Mouse (Mus musculus): ENCODE results near the gene Ntng1. TPM values are rescaled to one million over a fixed set of nuclear protein-coding genes. Genes with fewer than 3 reads are reported as not detected.

Ntng1 gene
- polyA plus RNA-seq, 1 experiment from 2014 or later = 0.94 TPM

DNA sequence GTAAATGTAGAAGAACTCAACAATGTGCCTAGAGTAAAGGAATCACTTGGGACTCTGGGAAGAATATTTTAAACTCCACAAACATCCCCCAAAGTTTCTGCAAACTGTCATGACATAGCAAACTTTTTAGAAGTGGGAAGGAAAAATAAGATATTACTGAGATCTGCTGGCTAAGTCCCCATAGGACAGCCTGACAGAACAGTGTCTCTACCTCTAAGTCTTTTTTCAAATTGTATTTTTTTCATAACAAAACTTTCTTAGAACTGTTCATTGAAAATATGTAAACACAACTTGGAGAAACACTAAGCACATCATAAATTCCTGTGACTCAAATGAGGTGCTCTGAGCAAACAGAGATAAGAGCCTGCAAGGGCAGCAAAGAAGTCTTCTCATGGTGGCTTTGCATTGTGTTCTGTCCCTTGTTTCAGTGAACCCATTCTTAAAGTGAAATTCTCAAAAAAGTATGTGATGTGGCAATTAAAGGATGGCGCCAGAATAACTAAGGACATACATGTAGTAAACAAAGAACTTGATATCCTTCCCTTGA is 100.1 kb downstream of the Ntng1 start:
- Histone ChIP-seq H3K4me1 (peaks cover 9% of the 10 kb centered on the region), H3K4me3 (no peak overlapping the region), H3K27ac (no peak overlapping the region), H3K27me3 (ENCODE audit: low read depth, poor library complexity, severe bottlenecking) (no peaks in the 10 kb centered on the region), H3K9me3 (replicated peaks) (no peaks in the 10 kb centered on the region), H3K36me3 (no peaks in the 10 kb centered on the region)
- DNase-seq (ENCODE audit: low spot score) = no peak
- WGBS = 93% methylated on average over 1 of the region's 1 CpGs

DNA sequence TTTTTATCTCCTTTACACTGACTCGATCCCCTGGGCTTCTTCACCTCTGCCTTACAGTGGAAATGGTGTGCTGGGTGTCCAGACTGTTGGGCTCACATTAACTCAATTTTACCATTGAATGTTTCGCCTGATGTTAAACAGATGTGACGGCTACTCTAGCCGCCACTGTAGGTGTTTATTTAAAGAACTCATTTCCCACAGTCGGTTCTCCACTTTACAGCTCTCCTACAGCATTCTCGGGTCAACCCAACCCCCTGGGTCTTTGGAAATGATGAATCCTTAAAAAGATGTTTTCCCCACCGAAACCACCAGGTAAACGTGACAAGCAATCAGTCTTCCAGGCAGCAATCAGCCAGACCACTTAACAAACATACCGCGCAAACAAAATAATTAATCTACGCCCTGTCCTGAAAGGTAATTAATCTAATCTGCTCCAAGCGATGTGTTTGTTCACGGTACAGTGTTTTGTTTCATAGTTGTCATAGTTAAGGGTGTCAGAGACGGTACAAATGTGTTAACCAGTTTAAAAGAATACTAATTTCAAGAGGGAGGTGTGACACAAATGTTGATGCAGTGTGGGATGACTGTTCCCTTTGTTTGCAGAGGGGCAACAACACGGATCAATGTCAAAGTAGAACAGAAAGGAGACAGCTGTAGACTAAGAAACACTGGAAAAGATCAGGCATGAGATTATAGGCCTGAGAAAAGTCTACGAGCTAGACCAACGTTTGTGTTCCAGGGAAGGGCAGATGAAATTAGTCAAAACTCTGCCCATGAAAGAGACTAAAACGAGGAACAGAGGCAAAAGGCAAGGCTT is 120.8 kb downstream of the Ntng1 start:
- Histone ChIP-seq H3K4me1 (peaks cover 20% of the 10 kb centered on the region), H3K27me3 (ENCODE audit: low read depth, poor library complexity, severe bottlenecking) (no peaks in the 10 kb centered on the region), H3K36me3 (no peaks in the 10 kb centered on the region), H3K4me3 (0 out of 2 replicates have a peak overlapping the region, but pooled peaks have one; percentile 1), H3K27ac (peak overlapping the region; percentile 51; the same call in 1 of the 2 replicates), H3K9me3 (replicated peaks) (no peaks in the 10 kb centered on the region)
- DNase-seq (ENCODE audit: low spot score) = peak; percentile 41
- 22% methylated on average over 18 of the region's 18 CpGs for WGBS

DNA sequence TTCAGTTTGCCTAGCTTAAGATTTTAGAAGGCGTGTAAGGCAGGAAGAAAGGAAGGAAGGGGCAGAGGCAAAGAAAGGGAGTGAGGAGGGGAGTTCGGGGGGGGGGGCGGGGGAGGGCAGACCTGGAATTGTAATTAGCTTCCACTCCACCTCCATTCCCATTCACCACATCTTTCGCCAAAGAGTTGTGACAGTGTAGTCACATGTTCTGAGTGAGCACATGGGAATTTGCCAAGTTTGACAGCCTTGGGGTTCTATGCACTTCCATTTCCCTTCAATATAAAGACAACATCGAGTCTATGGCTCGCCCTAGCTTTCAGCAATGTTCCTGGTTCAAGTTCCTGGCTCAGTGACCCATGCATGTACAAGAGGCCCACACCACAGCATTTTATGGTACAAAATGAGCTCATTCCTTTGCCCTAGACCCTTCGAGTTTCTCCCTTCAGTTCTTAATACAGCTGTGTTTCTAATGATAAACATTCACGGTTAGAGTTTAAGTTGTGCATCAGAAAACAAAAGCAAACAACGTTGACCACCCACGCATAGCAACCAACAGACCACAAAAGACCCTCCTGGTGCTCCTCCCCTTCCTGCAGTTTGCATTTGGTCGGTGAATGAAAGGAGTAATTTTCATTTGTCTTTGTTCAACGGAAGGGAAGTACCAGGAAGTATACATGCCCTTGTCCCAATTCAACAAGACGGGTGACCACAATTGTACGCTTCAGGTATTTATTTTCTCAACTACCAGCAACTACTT is 132.8 kb downstream of the Ntng1 start:
- no peaks in the 10 kb centered on the region for H3K36me3 ChIP-seq
- WGBS = 92% methylated on average over 14 of the region's 14 CpGs
- no peak overlapping the region for H3K4me3 ChIP-seq
- no peak overlapping the region for H3K27ac ChIP-seq
- no peaks in the 10 kb centered on the region for H3K27me3 ChIP-seq (ENCODE audit: low read depth, poor library complexity, severe bottlenecking)
- no peaks in the 10 kb centered on the region for H3K9me3 ChIP-seq (replicated peaks)
- H3K4me1 ChIP-seq = no peaks in the 10 kb centered on the region
- DNase-seq (ENCODE audit: low spot score) = no peak

DNA sequence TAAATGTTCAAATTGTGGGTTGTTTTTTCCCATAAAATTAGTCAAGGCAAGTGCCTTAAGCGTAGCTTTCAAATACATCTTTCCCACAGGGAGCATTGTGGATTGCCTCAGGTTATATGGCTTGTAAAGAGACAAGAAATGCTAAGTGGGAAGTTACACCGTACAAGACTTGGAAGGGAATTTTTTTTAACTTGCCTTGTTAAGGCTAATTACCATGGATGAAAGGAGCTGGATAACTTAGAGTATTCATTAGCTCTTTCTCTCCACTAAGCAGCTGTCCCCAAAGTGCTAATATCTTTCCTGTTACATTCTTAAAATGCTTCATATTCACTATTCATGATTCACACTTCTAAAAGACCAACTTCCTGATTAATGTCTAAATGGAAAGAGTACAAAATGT is 133.4 kb downstream of the Ntng1 start:
- no peak overlapping the region for H3K4me3 ChIP-seq
- no peaks in the 10 kb centered on the region for H3K9me3 ChIP-seq (replicated peaks)
- H3K27me3 ChIP-seq (ENCODE audit: low read depth, poor library complexity, severe bottlenecking) = no peaks in the 10 kb centered on the region
- no peak for DNase-seq (ENCODE audit: low spot score)
- WGBS = 52% methylated on average over 2 of the region's 2 CpGs
- no peak overlapping the region for H3K27ac ChIP-seq
- no peaks in the 10 kb centered on the region for H3K4me1 ChIP-seq
- no peaks in the 10 kb centered on the region for H3K36me3 ChIP-seq

DNA sequence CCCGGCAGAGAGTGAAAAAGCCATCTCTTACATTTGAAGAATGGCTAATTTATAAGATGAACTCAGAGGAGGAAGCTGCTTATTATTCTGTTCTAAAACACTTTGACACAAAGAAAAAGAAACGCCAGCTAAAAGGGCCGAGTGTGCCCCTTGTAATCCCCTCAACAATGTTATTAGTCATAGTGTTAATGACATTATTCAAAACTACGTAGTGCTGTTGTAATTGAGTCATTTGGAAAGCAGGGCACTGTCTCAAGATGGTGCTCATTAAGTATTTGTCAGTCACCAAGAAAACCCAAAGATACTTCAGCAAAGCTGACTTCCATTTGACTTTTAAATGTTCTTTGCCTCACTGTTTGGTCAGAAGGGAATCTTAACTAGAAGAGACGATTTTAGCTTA is 143.5 kb downstream of the Ntng1 start:
- Histone ChIP-seq H3K27me3 (ENCODE audit: low read depth, poor library complexity, severe bottlenecking) (no peaks in the 10 kb centered on the region), H3K36me3 (no peaks in the 10 kb centered on the region), H3K27ac (no peak overlapping the region), H3K4me1 (no peaks in the 10 kb centered on the region), H3K9me3 (replicated peaks) (no peaks in the 10 kb centered on the region), H3K4me3 (no peak overlapping the region)
- no peak for DNase-seq (ENCODE audit: low spot score)
- 73% methylated on average over 5 of the region's 5 CpGs for WGBS

DNA sequence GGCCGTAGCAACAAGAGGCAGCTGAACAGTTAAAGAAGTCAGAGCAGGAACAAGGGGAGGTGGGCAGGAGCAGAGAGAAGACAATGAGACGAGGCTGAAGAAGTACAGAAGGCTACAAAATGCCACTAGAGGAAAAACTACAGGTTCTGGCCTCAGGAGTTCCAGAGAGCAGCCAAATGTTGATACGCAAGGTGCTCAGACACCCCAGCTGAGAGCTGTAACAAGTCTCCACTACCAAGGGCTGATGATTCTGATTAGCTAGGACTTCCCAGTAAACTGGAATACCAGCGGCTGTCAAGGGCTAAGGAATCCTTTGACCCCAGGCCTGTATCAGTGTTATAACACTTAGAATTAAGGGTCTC is 148.2 kb downstream of the Ntng1 start:
- H3K27me3 ChIP-seq (ENCODE audit: low read depth, poor library complexity, severe bottlenecking) = no peaks in the 10 kb centered on the region
- H3K4me1 ChIP-seq = no peaks in the 10 kb centered on the region
- H3K27ac ChIP-seq = no peak overlapping the region
- H3K9me3 ChIP-seq (replicated peaks) = no peaks in the 10 kb centered on the region
- no peak for DNase-seq (ENCODE audit: low spot score)
- H3K4me3 ChIP-seq = no peak overlapping the region
- no peaks in the 10 kb centered on the region for H3K36me3 ChIP-seq
- 68% methylated on average over 4 of the region's 4 CpGs for WGBS

DNA sequence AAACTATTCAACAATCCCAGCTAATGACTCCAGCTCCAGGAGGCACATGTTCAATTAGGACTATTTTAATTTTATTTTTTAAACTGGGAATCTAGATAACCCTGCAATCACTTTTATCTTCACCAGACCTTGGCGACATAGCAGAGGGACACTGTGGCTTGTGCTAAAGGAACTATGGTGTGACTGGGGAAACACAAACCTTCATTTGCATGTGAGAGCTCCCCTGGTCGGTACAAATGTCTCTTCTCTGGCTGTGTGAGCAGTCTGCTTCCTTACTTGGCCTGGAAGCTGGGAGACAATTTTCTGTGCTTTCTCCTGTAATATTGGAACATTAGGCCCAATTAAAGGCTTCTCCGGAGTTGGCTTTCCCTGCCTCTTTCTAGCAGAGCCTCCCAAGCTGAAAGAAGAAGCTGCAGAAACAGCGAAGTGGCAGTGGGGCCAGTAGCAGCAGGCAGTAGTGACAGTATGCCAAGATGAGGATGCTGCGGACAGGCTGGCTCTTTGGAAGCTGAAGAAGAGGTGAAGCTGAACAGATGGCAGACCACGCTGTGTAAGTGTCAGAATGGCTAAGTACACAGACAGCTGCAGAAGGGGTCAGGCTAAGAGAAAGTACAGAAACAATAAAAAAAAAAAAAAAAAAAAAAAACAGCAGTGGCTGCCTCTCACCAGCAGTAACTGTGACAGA is 148.7 kb downstream of the Ntng1 start:
- H3K9me3 ChIP-seq (replicated peaks) = no peaks in the 10 kb centered on the region
- H3K4me3 ChIP-seq = no peak overlapping the region
- no peak for DNase-seq (ENCODE audit: low spot score)
- H3K27ac ChIP-seq = no peak overlapping the region
- H3K4me1 ChIP-seq = no peaks in the 10 kb centered on the region
- H3K36me3 ChIP-seq = no peaks in the 10 kb centered on the region
- no peaks in the 10 kb centered on the region for H3K27me3 ChIP-seq (ENCODE audit: low read depth, poor library complexity, severe bottlenecking)
- 32% methylated on average over 6 of the region's 6 CpGs for WGBS

DNA sequence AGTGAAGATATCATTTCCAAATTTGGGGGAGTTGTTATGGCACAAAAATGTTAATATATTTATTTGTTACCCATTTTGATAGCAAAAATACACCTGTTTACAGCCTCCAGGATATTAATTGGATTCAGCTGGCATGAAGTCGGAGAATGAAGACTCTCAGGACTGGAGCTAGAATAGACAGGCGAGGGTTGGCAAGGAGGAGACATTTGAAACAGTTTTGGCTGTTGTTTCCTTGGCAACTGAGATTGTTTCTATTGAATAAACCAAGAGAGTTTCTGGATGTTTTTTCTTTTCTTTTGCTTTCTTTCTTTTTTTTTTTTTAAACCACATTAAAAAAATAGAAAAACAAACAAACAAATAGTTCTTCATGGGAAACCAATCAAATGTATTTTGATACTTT is 159.7 kb downstream of the Ntng1 start:
- Histone ChIP-seq H3K4me1 (no peaks in the 10 kb centered on the region), H3K36me3 (no peaks in the 10 kb centered on the region), H3K27ac (no peak overlapping the region), H3K27me3 (ENCODE audit: low read depth, poor library complexity, severe bottlenecking) (no peaks in the 10 kb centered on the region), H3K9me3 (replicated peaks) (no peaks in the 10 kb centered on the region), H3K4me3 (no peak overlapping the region)
- no peak for DNase-seq (ENCODE audit: low spot score)
- WGBS = 85% methylated on average over 2 of the region's 2 CpGs

DNA sequence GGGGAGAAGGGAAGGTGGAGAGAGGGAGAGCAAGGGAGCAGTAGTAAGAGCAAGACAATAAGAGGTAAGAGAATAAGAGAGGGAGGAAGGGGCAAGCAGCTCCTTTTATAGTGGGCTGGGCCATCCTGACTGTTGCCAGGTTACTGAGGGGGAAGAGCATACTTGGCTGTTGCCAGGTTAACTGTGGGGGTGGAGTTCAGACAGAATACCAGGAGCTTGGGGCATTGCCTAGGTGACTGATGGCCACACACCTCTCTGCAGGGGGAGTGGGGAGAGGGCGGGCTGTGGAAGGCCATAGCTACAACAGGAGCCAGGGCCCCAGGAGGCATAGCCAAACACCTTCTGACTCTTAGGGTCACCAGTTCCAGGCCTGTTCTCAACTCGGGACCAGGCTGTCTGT is 166.2 kb downstream of the Ntng1 start:
- Histone ChIP-seq H3K36me3 (no peaks in the 10 kb centered on the region), H3K4me3 (no peak overlapping the region), H3K9me3 (replicated peaks) (no peaks in the 10 kb centered on the region), H3K27me3 (ENCODE audit: low read depth, poor library complexity, severe bottlenecking) (no peaks in the 10 kb centered on the region), H3K4me1 (peaks cover 4% of the 10 kb centered on the region; the same call in 1 of the 2 replicates), H3K27ac (no peak overlapping the region)
- 41% methylated on average over 2 of the region's 2 CpGs for WGBS
- DNase-seq (ENCODE audit: low spot score) = no peak

DNA sequence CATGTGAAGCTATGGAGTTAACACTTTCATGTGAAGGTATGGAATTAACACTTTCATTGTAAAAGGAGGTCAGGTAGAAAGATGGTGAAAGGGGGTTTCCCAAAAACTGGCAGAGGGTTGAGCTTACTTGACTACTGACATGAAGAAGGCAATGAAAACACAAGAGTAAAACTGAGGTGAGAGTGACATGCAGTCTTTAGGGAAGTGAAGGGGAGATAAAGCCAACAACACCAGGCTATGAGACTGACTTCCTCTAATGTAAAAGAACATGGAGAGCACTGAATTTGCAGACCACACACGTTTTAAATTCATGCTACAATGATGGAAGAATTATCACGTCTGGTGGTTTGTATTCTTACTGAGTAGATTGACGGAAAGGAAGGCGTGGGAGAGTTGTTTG is 168.7 kb downstream of the Ntng1 start:
- WGBS = 78% methylated on average over 4 of the region's 4 CpGs

DNA sequence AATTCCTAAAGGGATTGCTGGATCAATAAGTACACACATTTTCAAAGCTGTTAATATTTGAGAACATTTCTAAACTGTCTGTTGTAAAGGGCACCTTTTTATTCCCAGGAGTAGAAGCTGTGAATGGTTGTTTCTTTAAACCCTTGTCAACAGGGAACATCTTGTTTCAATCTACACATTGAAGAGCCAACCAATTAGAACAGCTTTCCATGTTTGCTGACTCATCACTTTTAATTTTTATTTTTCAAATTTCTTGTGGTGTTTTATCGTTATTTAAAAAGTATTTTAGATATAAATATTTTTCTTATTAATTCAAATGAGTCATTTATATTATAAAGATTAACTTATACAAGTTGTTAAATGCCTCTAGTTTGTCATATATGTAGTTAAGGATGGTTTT is 172.3 kb downstream of the Ntng1 start:
- Histone ChIP-seq H3K9me3 (replicated peaks) (no peaks in the 10 kb centered on the region), H3K4me1 (no peaks in the 10 kb centered on the region), H3K27ac (no peak overlapping the region), H3K36me3 (no peaks in the 10 kb centered on the region), H3K4me3 (no peak overlapping the region), H3K27me3 (ENCODE audit: low read depth, poor library complexity, severe bottlenecking) (no peaks in the 10 kb centered on the region)
- no peak for DNase-seq (ENCODE audit: low spot score)
- WGBS = 80% methylated on average over 1 of the region's 1 CpGs

More for the DNA sequence above, 168.7 kb downstream of the Ntng1 start:
- no peak overlapping the region for H3K27ac ChIP-seq
- H3K27me3 ChIP-seq (ENCODE audit: low read depth, poor library complexity, severe bottlenecking) = no peaks in the 10 kb centered on the region
- H3K4me3 ChIP-seq = no peak overlapping the region
- DNase-seq (ENCODE audit: low spot score) = no peak
- H3K36me3 ChIP-seq = no peaks in the 10 kb centered on the region
- H3K9me3 ChIP-seq (replicated peaks) = no peaks in the 10 kb centered on the region
- peaks cover 4% of the 10 kb centered on the region; the same call in 1 of the 2 replicates for H3K4me1 ChIP-seq

DNA sequence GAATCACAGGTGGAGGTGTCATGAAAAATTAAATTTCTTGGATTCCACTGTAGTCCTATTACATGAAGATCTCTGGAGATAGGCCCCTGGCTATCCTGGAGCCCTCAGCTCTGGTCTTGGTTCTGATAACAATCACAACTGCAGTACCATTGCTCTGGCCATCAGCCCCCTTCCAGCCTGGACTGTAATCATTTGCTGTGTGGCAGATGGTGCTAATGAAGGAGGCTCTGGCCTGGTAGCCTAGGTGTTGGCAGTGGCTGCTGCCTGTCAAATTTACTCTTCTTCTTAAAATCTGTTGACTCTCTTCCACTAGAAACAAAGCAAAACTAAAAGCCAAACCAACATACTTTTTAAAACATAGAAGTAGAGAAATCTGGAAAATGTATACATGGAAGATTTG is 173.6 kb downstream of the Ntng1 start:
- DNase-seq (ENCODE audit: low spot score) = no peak

DNA sequence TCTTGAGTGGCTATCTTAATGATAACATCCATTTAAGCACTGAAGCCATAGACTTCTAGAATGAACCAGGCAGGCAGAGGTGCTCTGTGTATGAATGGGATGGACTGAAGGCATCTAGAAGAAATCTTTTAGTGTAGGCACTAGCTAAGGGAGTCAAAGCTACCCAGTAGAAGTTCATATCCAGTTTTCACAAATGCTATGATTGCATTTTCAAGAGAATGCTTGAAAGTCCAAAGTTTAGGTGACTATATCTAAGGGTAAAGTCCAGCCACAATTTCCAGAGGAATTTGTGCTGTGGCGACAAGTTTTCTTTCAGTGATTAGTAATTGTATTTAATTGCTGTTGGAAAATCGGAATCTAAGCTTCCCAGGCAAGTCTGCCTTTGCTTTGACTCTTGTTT is 181.2 kb downstream of the Ntng1 start:
- whole genome bisulfite sequencing = 90% methylated on average over 2 of the region's 2 CpGs

More for the DNA sequence above, 173.6 kb downstream of the Ntng1 start:
- no peaks in the 10 kb centered on the region for H3K36me3 ChIP-seq
- H3K4me1 ChIP-seq = no peaks in the 10 kb centered on the region
- no peaks in the 10 kb centered on the region for H3K27me3 ChIP-seq (ENCODE audit: low read depth, poor library complexity, severe bottlenecking)
- no peak overlapping the region for H3K4me3 ChIP-seq
- no peaks in the 10 kb centered on the region for H3K9me3 ChIP-seq (replicated peaks)
- no peak overlapping the region for H3K27ac ChIP-seq

More for the DNA sequence above, 181.2 kb downstream of the Ntng1 start:
- no peaks in the 10 kb centered on the region for H3K36me3 ChIP-seq
- no peak overlapping the region for H3K27ac ChIP-seq
- no peak overlapping the region for H3K4me3 ChIP-seq
- H3K4me1 ChIP-seq = no peaks in the 10 kb centered on the region
- H3K9me3 ChIP-seq (replicated peaks) = no peaks in the 10 kb centered on the region
- no peak for DNase-seq (ENCODE audit: low spot score)
- no peaks in the 10 kb centered on the region for H3K27me3 ChIP-seq (ENCODE audit: low read depth, poor library complexity, severe bottlenecking)

All from limb, embryonic 10.5 days (tissue).